ENCODE assay signal across 8 mouse cellular contexts in the genomic region with DNA sequence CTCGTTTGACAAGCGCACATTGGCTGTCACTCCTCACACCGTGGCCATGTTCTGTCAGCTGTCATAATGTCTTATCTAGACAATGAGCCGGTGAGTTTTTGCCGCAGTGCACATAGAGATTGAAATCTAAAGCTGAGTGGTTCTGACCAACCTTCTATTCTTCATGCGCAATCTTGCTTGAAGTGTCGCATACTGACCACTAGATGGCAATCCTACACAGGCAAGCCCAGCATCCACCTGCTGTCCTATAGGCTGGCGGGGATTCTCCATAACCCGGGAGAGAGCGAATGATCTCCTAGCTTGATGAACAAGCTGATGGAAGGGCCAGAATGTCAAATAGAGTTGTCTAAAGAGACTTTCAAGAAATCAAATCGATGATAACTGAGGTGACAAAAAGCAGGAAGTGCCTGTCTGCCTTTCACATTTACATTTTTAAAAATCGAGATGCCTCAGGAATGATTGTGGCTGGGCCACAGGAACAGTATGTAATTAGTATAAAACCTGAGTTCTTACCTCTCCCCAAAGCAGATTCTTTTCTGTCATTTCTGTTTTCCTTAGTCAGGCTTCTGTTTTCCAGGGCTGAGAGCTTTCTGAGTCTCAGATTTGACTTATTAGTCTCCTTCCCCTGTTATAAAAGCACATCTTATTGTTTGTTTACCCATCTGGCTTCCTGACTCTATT.
DNase-seq lines count a peak whose midpoint lies in the region; ATAC-seq lines count a peak whose summit lies in the region.
"Had no signal": no experiment of that assay in that cellular context is flagged by ENCODE, and none has a peak within 500 bp of the region (broad histone marks: within the 10 kb centered on the region; RNA-seq: fewer than 3 reads in every experiment).

No protein-coding gene starts in this region.

- ATAC-seq in activated CD4-positive, CD25-positive, alpha-beta regulatory T cell, adult 4 months = peak; percentile 57

- H3K36me3 ChIP-seq in hindbrain, embryonic 10.5 days = no peaks in the 10 kb centered on the region
- H3K36me3 ChIP-seq: limb, embryonic 15.5 days had no signal

- no peaks in the 10 kb centered on the region for H3K9me3 ChIP-seq in hindbrain, embryonic 10.5 days
- H3K9me3 ChIP-seq: limb, embryonic 15.5 days had no signal

- peak; percentile 72 for DNase-seq in ES-CJ7 (ENCODE audit: low read depth, low spot score)
- DNase-seq in embryo, embryonic 10.5 days (ENCODE audit: low spot score) = peak; percentile 82
- DNase-seq in hindbrain, embryonic 10.5 days (ENCODE audit: low spot score) = peak; percentile 53
- peak; percentile 40 to 86 for DNase-seq in layer of hippocampus, adult 18-20 months (ENCODE audit: low spot score in 2 of 2)
- DNase-seq in lung, postnatal 10 days = peak; percentile 14
- DNase-seq in retina, postnatal 7 days (ENCODE audit: low read depth, low spot score) = peak; percentile 32

- H3K4me3 ChIP-seq in hindbrain, embryonic 10.5 days = no peak overlapping the region
- H3K4me3 ChIP-seq: limb, embryonic 15.5 days had no signal

- no peaks in the 10 kb centered on the region for H3K27me3 ChIP-seq in hindbrain, embryonic 10.5 days (ENCODE audit: insufficient read depth, poor library complexity, severe bottlenecking)
- H3K27me3 ChIP-seq: limb, embryonic 15.5 days had no signal

- no peak overlapping the region for H3K27ac ChIP-seq in hindbrain, embryonic 10.5 days
- H3K27ac ChIP-seq: limb, embryonic 15.5 days had no signal

- no peaks in the 10 kb centered on the region for H3K4me1 ChIP-seq in hindbrain, embryonic 10.5 days (replicated peaks)

- 29% methylated on average over 12 of the region's 12 CpGs for WGBS in hindbrain, embryonic 10.5 days

Comparison
In these comparisons a context has a peak if more than half of its experiments do, and no peak if none do; other contexts are left out.
1. DNase-seq: peak in every context shown above with its lines; median percentile 82 in embryo, embryonic 10.5 days; 72 in ES-CJ7; 63 in layer of hippocampus, adult 18-20 months; 53 in hindbrain, embryonic 10.5 days; 32 in retina, postnatal 7 days; 14 in lung, postnatal 10 days.